In genomic region chr3:30736809-30737208, GRCm38 (mm10) we compare ENCODE assay signal across 10 mouse cellular contexts. TPM values are rescaled to one million over a fixed set of nuclear protein-coding genes. Genes with fewer than 3 reads are reported as not detected.
DNase-seq lines count a peak whose midpoint lies in the region; ATAC-seq and TF ChIP-seq lines count a peak whose summit lies in the region.
"Had no signal": no experiment of that assay in that cellular context is flagged by ENCODE, and none has a peak within 500 bp of the region (broad histone marks: within the 10 kb centered on the region; RNA-seq: fewer than 3 reads in every experiment).

No protein-coding gene starts in this region.

- no peaks in the 10 kb centered on the region for H3K9me3 ChIP-seq in midbrain, postnatal 0 days (ENCODE audit: low read length)

- ATAC-seq in midbrain, postnatal 0 days (ENCODE audit: low FRiP score) = peak; percentile 27; the same call in 1 of the 2 replicates

- no peaks in the 10 kb centered on the region for H3K36me3 ChIP-seq in midbrain, postnatal 0 days (ENCODE audit: insufficient read depth, low read length)

- TF ChIP-seq CTCF in midbrain, postnatal 0 days (IDR thresholded peaks at IDR 0.05) = no peak

- H3K4me1 ChIP-seq in midbrain, postnatal 0 days (ENCODE audit: insufficient read depth, low read length) = no peaks in the 10 kb centered on the region

- H3K4me3 ChIP-seq in midbrain, postnatal 0 days (ENCODE audit: low read depth, low read length) = no peak overlapping the region

- no peak overlapping the region for H3K27ac ChIP-seq in midbrain, postnatal 0 days (ENCODE audit: low read depth, low read length)

- peak; percentile 22 to 23 for DNase-seq in cerebellum, postnatal 10 days
- DNase-seq in cerebellum, adult 11-12 months = no peak
- DNase-seq in frontal cortex, postnatal 10 days (ENCODE audit: low spot score in 2 of 2) = peak; percentile 36 to 48
- peak; percentile 11 to 33 for DNase-seq in layer of hippocampus, postnatal 14 days (ENCODE audit: low spot score in 2 of 2)
- DNase-seq in midbrain, postnatal 0 days (ENCODE audit: low spot score) = peak; percentile 33
- no peak for DNase-seq in lung, adult 18-20 months
- DNase-seq in ovary, adult 18-20 months (ENCODE audit: low spot score) = no peak
- DNase-seq in thymus, postnatal 10 days (ENCODE audit: low spot score in 2 of 2) = no peak

- H3K27me3 ChIP-seq in midbrain, postnatal 0 days (ENCODE audit: insufficient read depth, low read length) = no peaks in the 10 kb centered on the region

- no peak overlapping the region for H3K9ac ChIP-seq in midbrain, postnatal 0 days (replicated peaks; ENCODE audit: low read length, poor library complexity, severe bottlenecking)

- peak overlapping the region; percentile 10 for H3K4me2 ChIP-seq in midbrain, postnatal 0 days (ENCODE audit: low read depth, low read length, poor library complexity, severe bottlenecking)

- 33% methylated on average over 9 of the region's 9 CpGs for WGBS in midbrain, postnatal 0 days

RNA-seq across cellular contexts. Expression of gene Samd7, which starts 9.3 kb away (rescaled TPM):
- not detected for total RNA-seq in layer of hippocampus, postnatal 14 days (2021)
- 0.05 and 0.33 TPM in 2 replicates for total RNA-seq in midbrain, postnatal 0 days (2014; rRNA removed)
- polyA plus RNA-seq in midbrain, postnatal 0 days (2015; fragmentation: Nextera tagmentation; extraction: Ambion mirVana) = 0.17 and 0.26 TPM in 2 replicates
- total RNA-seq: layer of hippocampus, postnatal 36 days had no signal
- polyA plus RNA-seq: neural tube, embryonic 11.5 days had no signal

RNA-seq across cellular contexts. Expression of gene Lrrc31, which starts 37.2 kb away (rescaled TPM):
- not detected for total RNA-seq in layer of hippocampus, postnatal 14 days (2021)
- not detected in 2 replicates for total RNA-seq in midbrain, postnatal 0 days (2014; rRNA removed)
- polyA plus RNA-seq in midbrain, postnatal 0 days (2015; fragmentation: Nextera tagmentation; extraction: Ambion mirVana) = not detected in 2 replicates
- total RNA-seq: layer of hippocampus, postnatal 36 days had no signal
- polyA plus RNA-seq: neural tube, embryonic 11.5 days had no signal

RNA-seq across cellular contexts. Expression of gene Sec62, which starts 55.9 kb away (rescaled TPM):
- total RNA-seq in layer of hippocampus, postnatal 14 days (2021) = 10 to 100 TPM; 95.7 to 96.2 TPM
- total RNA-seq in midbrain, postnatal 0 days (2014; rRNA removed) = 58.6 and 65.1 TPM in 2 replicates
- 102 and 129 TPM in 2 replicates for polyA plus RNA-seq in midbrain, postnatal 0 days (2015; fragmentation: Nextera tagmentation; extraction: Ambion mirVana)

Comparison
In these comparisons a context has a peak if more than half of its experiments do, and no peak if none do; other contexts are left out.
1. DNase-seq: peak in cerebellum, postnatal 10 days (2 of 2), frontal cortex, postnatal 10 days (2 of 2), layer of hippocampus, postnatal 14 days (2 of 2) and midbrain, postnatal 0 days (single experiment); none in cerebellum, adult 11-12 months (single experiment), lung, adult 18-20 months (0 of 2), ovary, adult 18-20 months (single experiment) and thymus, postnatal 10 days (0 of 2).